Mouse (Mus musculus) erythroblast, embryonic 14.5 days (primary cell): ENCODE results near the gene 2810004N23Rik.

ENCODE experiments used
- GATA1 ChIP-seq: IDR thresholded peaks from 2 replicates; pipeline ENCODE4 v1.6.1; 2012; ENCODE audit warnings: low read length, inconsistent platforms, mixed read lengths
- TAL1 ChIP-seq: IDR thresholded peaks from 3 replicates; pipeline ENCODE4 v1.6.1; 2012; ENCODE audit warnings: low read length, inconsistent platforms, mixed read lengths

GRCm38 (mm10) chr8:124872690-124873089 is 9.8 kb upstream of the 2810004N23Rik start:
- TF ChIP-seq TAL1 = no peak
- no peak for TF ChIP-seq GATA1
